Mouse (Mus musculus) embryonic facial prominence, embryonic 15.5 days (tissue): Measurements from ENCODE around the gene Calu. TPM values are rescaled to one million over a fixed set of nuclear protein-coding genes. Genes with fewer than 3 reads are reported as not detected.
A peak's percentile ranks its signal among the peaks of the same experiment; 100 is the strongest.
"Not testable (repeated sequence)": the region's sequence is repeated elsewhere in the genome, so short reads cannot be mapped to it uniquely, and the experiment has no call there.

Source experiments
- ATAC-seq: fragments of 200-750 bp; cut with Nextera tagmentation; 2 replicates; pipeline ENCODE4 v1.8.0; 2017; ENCODE audit warnings: low read depth, moderate TSS enrichment; ENCODE audit not compliant: insufficient number of reproducible peaks, low FRiP score, low TSS enrichment
- H3K27ac ChIP-seq: fragments of 300-500 bp; sonication (generic); replicated peaks from 2 replicates; pipeline ENCODE4 v1.5.1; 2015; ENCODE audit warnings: mild to moderate bottlenecking, inconsistent platforms
- H3K27me3 ChIP-seq: fragments of 300-500 bp; sonication (generic); 2 replicates; pipeline ENCODE4 v1.6.1; 2015; ENCODE audit warnings: inconsistent platforms
- H3K36me3 ChIP-seq: fragments of 300-500 bp; sonication (generic); 2 replicates; pipeline ENCODE4 v1.6.1; 2015; ENCODE audit warnings: mild to moderate bottlenecking, inconsistent platforms
- H3K4me1 ChIP-seq: fragments of 300-500 bp; sonication (generic); 2 replicates; pipeline ENCODE4 v1.6.1; 2015; ENCODE audit warnings: inconsistent platforms
- H3K4me2 ChIP-seq: fragments of 300-500 bp; sonication (generic); replicated peaks from 2 replicates; pipeline ENCODE4 v1.6.1; 2015; ENCODE audit warnings: mild to moderate bottlenecking, inconsistent platforms
- H3K4me3 ChIP-seq: fragments of 300-500 bp; sonication (generic); replicated peaks from 2 replicates; pipeline ENCODE4 v1.5.1; 2015; ENCODE audit warnings: mild to moderate bottlenecking, inconsistent platforms
- H3K9ac ChIP-seq: fragments of 300-500 bp; sonication (generic); 2 replicates; pipeline ENCODE4 v1.6.1; 2015; ENCODE audit warnings: inconsistent platforms
- H3K9me3 ChIP-seq: fragments of 300-500 bp; sonication (generic); replicated peaks from 2 replicates; pipeline ENCODE4 v1.6.1; 2016; ENCODE audit warnings: inconsistent platforms
- WGBS: fragments of 180-500 bp; shearing (Covaris S2); methylation state at CpG from one replicate; pipeline ENCODE4 v1.1.7; 2015; 5-methylcytosine and 5-hydroxymethylcytosine counted together
- polyA plus RNA-seq: library from polyadenylated mRNA; unstranded; fragments of >200 nt; fragmentation: Nextera tagmentation; extraction: Ambion mirVana; gene quantifications from 2 replicates; pipeline ENCODE4 v1.2.1, GENCODE M21; 2015

The Calu gene
- polyA plus RNA-seq, 1 experiment from 2014 or later = 457 TPM

- H3K9ac ChIP-seq = no peak overlapping the region
- no peaks in the 10 kb centered on the region for H3K4me1 ChIP-seq
- H3K27me3 ChIP-seq = no peaks in the 10 kb centered on the region
- no peak for ATAC-seq
- H3K27ac ChIP-seq = no peak overlapping the region
- WGBS = 90% methylated on average over 7 of the region's 7 CpGs
- H3K36me3 ChIP-seq = no peaks in the 10 kb centered on the region
- no peak overlapping the region for H3K4me3 ChIP-seq
- no peak overlapping the region for H3K4me2 ChIP-seq
- no peaks in the 10 kb centered on the region for H3K9me3 ChIP-seq
Observed at GRCm38 (mm10) chr6:29322147-29322546, 25.7 kb upstream of the Calu start.

GRCm38 (mm10) chr6:29322735-29323134 lies 25.1 kb upstream of the Calu start:
- H3K9ac ChIP-seq = no peak overlapping the region
- H3K36me3 ChIP-seq = no peaks in the 10 kb centered on the region
- no peaks in the 10 kb centered on the region for H3K27me3 ChIP-seq
- H3K4me3 ChIP-seq = no peak overlapping the region
- no peaks in the 10 kb centered on the region for H3K9me3 ChIP-seq
- ATAC-seq = no peak
- no peaks in the 10 kb centered on the region for H3K4me1 ChIP-seq
- H3K4me2 ChIP-seq = no peak overlapping the region
- no peak overlapping the region for H3K27ac ChIP-seq
- WGBS = 80% methylated on average over 4 of the region's 4 CpGs

DNA sequence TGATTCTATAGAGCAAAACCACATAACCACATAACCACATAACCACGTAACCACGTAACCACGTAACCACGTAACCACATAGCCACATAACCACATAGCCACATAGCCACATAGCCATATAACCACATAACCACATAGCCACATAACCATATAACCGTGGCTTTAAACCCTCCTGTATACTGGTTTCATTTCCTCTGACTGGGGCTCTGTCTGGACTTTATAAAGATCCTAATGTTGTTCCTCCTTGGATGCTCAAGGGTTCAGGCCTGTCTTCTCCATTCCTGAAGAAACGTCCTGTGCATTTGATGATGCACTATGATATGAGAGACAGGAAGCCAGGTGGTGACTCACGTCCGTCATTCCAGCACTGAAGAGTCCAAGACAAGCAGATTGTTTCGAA lies 20.9 kb upstream of the Calu start:
- H3K9me3 ChIP-seq = no peaks in the 10 kb centered on the region
- H3K4me3 ChIP-seq = no peak overlapping the region
- no peak for ATAC-seq
- no peak overlapping the region for H3K9ac ChIP-seq
- no peaks in the 10 kb centered on the region for H3K36me3 ChIP-seq
- 71% methylated on average over 9 of the region's 9 CpGs for WGBS
- no peaks in the 10 kb centered on the region for H3K27me3 ChIP-seq
- no peak overlapping the region for H3K27ac ChIP-seq
- H3K4me1 ChIP-seq = no peaks in the 10 kb centered on the region
- H3K4me2 ChIP-seq = no peak overlapping the region

- 45% methylated on average over 4 of the region's 4 CpGs for WGBS
Observed at GRCm38 (mm10) chr6:29329514-29329913, 18.4 kb upstream of the Calu start.

GRCm38 (mm10) chr6:29346512-29346911 lies 1.4 kb upstream of the Calu start:
- WGBS = 94% methylated on average over 2 of the region's 2 CpGs
- ATAC-seq = not testable (repeated sequence)

More at GRCm38 (mm10) chr6:29329514-29329913, 18.4 kb upstream of the Calu start:
- Histone ChIP-seq H3K36me3 (no peaks in the 10 kb centered on the region), H3K4me2 (no peak overlapping the region), H3K9me3 (no peaks in the 10 kb centered on the region), H3K4me1 (no peaks in the 10 kb centered on the region), H3K9ac (no peak overlapping the region), H3K27me3 (no peaks in the 10 kb centered on the region), H3K27ac (no peak overlapping the region), H3K4me3 (no peak overlapping the region)
- no peak for ATAC-seq

DNA sequence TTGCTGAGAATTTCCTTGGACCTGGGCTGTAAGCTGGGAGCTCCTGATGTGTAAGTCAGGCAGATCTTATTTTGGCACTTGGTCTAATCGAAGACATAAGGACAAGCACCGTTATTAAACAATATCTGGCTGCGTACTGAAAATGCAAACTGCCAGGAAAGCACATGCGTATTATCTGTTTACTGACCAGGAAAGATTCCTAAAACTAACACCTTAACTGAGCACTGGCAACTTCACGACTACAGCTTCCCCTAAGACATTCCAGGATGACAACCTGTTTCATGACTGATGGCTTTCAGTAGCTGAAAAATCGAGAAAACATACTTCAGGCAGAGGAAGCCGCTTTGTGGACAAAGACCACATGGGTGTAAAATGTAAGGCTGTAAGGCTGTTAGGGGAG lies 680 bp upstream of the Calu start:
- WGBS = 25% methylated on average over 7 of the region's 7 CpGs
- Histone ChIP-seq H3K4me1 (peaks cover 16% of the 10 kb centered on the region), H3K9me3 (no peaks in the 10 kb centered on the region), H3K27ac (peak overlapping the region; percentile 96), H3K9ac (peak overlapping the region; percentile 98), H3K4me3 (peak overlapping the region; percentile 95), H3K4me2 (peak overlapping the region; percentile 58), H3K27me3 (no peaks in the 10 kb centered on the region), H3K36me3 (no peaks in the 10 kb centered on the region)
- ATAC-seq = no peak

More at GRCm38 (mm10) chr6:29346512-29346911, 1.4 kb upstream of the Calu start:
- H3K4me3 ChIP-seq, H3K4me2 ChIP-seq, H3K9me3 ChIP-seq, H3K36me3 ChIP-seq, H3K9ac ChIP-seq, H3K27me3 ChIP-seq, H3K27ac ChIP-seq: not testable (repeated sequence)
- peaks cover 16% of the 10 kb centered on the region for H3K4me1 ChIP-seq

- peak overlapping the region; percentile 96 for H3K27ac ChIP-seq
- no peaks in the 10 kb centered on the region for H3K36me3 ChIP-seq
- peak overlapping the region; percentile 95 for H3K4me3 ChIP-seq
- no peaks in the 10 kb centered on the region for H3K9me3 ChIP-seq
- WGBS = under 1% methylated on average over 15 of the region's 15 CpGs
- H3K27me3 ChIP-seq = no peaks in the 10 kb centered on the region
- peak; percentile 0; the same call in 1 of the 2 replicates for ATAC-seq
- peaks cover 16% of the 10 kb centered on the region for H3K4me1 ChIP-seq
- H3K9ac ChIP-seq = peak overlapping the region; percentile 98
- peak overlapping the region; percentile 58 for H3K4me2 ChIP-seq
Observed at GRCm38 (mm10) chr6:29348371-29348724, 479 bp downstream of the Calu start.

GRCm38 (mm10) chr6:29351613-29352012 lies 3.7 kb downstream of the Calu start:
- peaks cover 3% of the 10 kb centered on the region; the same call in 1 of the 2 replicates for H3K36me3 ChIP-seq
- H3K4me3 ChIP-seq = no peak overlapping the region
- no peak overlapping the region for H3K27ac ChIP-seq
- H3K9me3 ChIP-seq = no peaks in the 10 kb centered on the region
- H3K4me1 ChIP-seq = peaks cover 16% of the 10 kb centered on the region
- no peak overlapping the region for H3K9ac ChIP-seq
- H3K4me2 ChIP-seq = no peak overlapping the region
- no peaks in the 10 kb centered on the region for H3K27me3 ChIP-seq
- no peak for ATAC-seq

DNA sequence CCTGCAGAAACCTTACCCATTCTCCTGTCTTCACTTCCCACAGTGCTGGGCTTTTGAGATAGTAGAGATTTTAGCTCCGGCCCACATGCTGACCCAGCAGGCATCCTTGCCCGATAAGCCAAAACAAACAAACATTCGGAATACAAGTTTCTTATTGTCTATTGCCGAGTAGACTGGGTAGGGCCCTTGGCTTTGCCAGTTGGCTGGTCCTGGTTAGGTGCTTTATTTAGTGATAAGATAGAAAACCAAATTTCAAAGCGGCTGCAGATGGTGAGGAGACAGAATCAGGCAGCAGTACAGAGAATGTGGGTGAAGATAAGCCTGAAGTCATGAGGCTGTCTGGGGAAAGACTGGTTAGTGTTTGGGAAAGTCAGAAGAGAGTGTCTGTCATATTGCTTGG lies 4.9 kb downstream of the Calu start:
- 55% methylated on average over 5 of the region's 5 CpGs for WGBS
- H3K36me3 ChIP-seq = peaks cover 12% of the 10 kb centered on the region
- H3K9ac ChIP-seq = no peak overlapping the region
- H3K4me2 ChIP-seq = no peak overlapping the region
- H3K9me3 ChIP-seq = no peaks in the 10 kb centered on the region
- no peak overlapping the region for H3K27ac ChIP-seq
- no peak overlapping the region for H3K4me3 ChIP-seq
- peaks cover 16% of the 10 kb centered on the region for H3K4me1 ChIP-seq
- no peak for ATAC-seq
- H3K27me3 ChIP-seq = no peaks in the 10 kb centered on the region

DNA sequence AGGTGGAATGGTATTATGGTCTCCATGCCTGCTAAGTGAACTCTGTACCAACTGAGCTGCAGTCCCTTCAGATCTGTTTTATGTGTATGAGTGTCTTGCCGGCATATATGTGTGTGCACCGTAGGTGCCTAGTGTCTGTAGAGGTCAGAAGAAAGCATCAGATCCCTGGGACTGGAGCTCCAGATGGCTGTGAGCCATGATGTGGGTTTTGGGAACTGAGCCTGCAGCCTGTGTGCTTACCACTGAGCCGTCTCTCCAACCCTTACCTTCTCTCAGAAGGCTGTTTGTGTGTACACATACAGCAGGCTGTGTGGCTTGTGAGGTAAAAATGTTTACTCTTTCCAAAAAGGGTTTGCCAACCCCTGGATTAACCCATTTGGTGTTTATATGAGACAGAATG lies 11.5 kb downstream of the Calu start:
- ATAC-seq = no peak
- H3K4me2 ChIP-seq = no peak overlapping the region
- peaks cover 32% of the 10 kb centered on the region for H3K4me1 ChIP-seq
- H3K9ac ChIP-seq = no peak overlapping the region
- H3K4me3 ChIP-seq = no peak overlapping the region
- no peak overlapping the region for H3K27ac ChIP-seq
- peaks cover 27% of the 10 kb centered on the region for H3K36me3 ChIP-seq
- no peaks in the 10 kb centered on the region for H3K9me3 ChIP-seq
- H3K27me3 ChIP-seq = no peaks in the 10 kb centered on the region
- 90% methylated on average over 3 of the region's 3 CpGs for WGBS

DNA sequence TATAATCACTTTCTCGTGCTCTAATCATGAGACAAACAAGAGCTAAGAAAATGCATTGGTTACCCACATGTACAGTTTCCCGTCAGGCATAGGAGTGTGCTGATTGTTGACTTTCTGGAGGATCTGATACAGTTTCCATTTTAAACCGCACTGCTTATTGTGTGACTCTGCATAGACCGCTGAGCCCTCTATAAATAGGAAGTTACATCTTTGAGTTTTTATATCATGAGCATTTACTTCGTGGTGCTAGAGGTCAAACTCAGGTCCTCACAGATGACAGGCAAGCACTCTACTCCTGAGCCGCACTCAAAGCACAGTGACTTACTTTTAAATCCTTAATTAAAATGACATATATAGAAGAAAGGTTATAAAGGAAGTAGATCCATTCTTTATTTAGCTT lies 12.3 kb downstream of the Calu start:
- Histone ChIP-seq H3K9me3 (no peaks in the 10 kb centered on the region), H3K27me3 (no peaks in the 10 kb centered on the region), H3K27ac (no peak overlapping the region), H3K36me3 (peaks cover 30% of the 10 kb centered on the region), H3K9ac (no peak overlapping the region), H3K4me3 (no peak overlapping the region), H3K4me1 (peaks cover 32% of the 10 kb centered on the region), H3K4me2 (no peak overlapping the region)
- WGBS = 67% methylated on average over 6 of the region's 6 CpGs
- ATAC-seq = no peak

DNA sequence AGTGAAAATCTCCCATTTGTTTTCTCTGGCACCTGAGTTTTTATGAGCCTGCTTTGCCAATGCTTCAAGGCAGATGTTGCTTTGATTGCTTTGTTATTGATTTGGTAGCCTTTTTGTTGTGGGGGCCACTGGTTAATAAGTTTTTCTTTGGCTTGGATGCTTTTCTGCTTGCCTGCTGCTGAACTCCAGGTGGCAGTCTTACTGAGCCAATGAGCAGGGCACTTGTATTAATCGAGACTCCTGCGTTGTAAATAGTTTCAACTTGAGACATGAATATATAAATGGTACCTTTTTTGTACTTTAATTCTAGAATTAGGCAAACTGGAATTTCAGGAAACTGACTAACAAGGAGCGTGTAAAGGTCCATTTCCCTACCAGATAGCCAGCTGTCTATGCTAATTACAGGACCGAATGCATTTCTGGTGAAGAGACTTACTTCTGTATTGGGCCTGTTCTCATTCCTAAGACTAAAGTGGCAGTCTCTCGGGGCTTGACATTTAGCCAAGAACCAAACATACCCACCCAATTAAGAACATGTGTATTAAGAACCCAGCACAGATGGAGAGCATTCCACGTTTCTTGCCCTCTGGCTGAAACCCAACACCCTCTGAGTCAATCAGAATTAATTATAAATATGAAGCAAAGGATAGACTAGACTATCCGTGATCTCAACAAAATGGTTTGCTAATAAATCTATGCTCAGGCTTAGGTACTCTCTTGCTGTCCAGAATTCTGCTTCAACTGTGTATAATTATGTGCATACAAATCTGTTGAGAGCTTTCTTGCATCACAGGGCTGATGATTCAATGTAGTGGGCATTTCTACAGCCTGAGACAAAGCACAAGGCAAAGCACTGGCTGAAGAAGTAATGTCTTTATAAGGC lies 14.6 kb downstream of the Calu start:
- Histone ChIP-seq H3K4me2 (no peak overlapping the region), H3K27me3 (no peaks in the 10 kb centered on the region), H3K36me3 (peaks cover 41% of the 10 kb centered on the region), H3K27ac (peak overlapping the region; percentile 63), H3K4me3 (no peak overlapping the region), H3K9ac (no peak overlapping the region), H3K9me3 (no peaks in the 10 kb centered on the region), H3K4me1 (peaks cover 32% of the 10 kb centered on the region)
- WGBS = 21% methylated on average over 7 of the region's 7 CpGs
- ATAC-seq = peak; percentile 54; the same call in 1 of the 2 replicates
